Mouse (Mus musculus): ENCODE results near the gene Slc35e4. TPM values are rescaled to one million over a fixed set of nuclear protein-coding genes. Genes with fewer than 3 reads are reported as not detected.
"Not testable (repeated sequence)": the region's sequence is repeated elsewhere in the genome, so short reads cannot be mapped to it uniquely, and the experiment has no call there.

Gene Slc35e4
- total RNA-seq (2014; rRNA removed) (48.2 and 56.5 TPM in 2 replicates), polyA plus RNA-seq (2015; fragmentation: Nextera tagmentation; extraction: Ambion mirVana) (27.3 and 27.4 TPM in 2 replicates)

- peak; percentile 97 for TF ChIP-seq CTCF (IDR thresholded peaks at IDR 0.05)
- no peaks in the 10 kb centered on the region for H3K27me3 ChIP-seq (ENCODE audit: insufficient read depth, low read length)
- H3K4me1 ChIP-seq (ENCODE audit: insufficient read depth, low read length) = peaks cover 25% of the 10 kb centered on the region
- DNase-seq (ENCODE audit: low spot score) (peak; percentile 86), ATAC-seq (ENCODE audit: low FRiP score) (peak; percentile 59)
- H3K27ac ChIP-seq (ENCODE audit: low read depth, low read length) = peak within 1 kb of the TSS; percentile 82
- peak within 1 kb of the TSS; percentile 95 for H3K4me2 ChIP-seq (ENCODE audit: low read depth, low read length, poor library complexity, severe bottlenecking)
- under 1% methylated on average over 28 of the region's 28 CpGs for WGBS
- peak within 1 kb of the TSS; percentile 56 for H3K4me3 ChIP-seq (ENCODE audit: low read depth, low read length)
- H3K9me3 ChIP-seq (ENCODE audit: low read length) = no peaks in the 10 kb centered on the region
- peak within 1 kb of the TSS; percentile 76 for H3K9ac ChIP-seq (replicated peaks; ENCODE audit: low read length, poor library complexity, severe bottlenecking)
- no peaks in the 10 kb centered on the region for H3K36me3 ChIP-seq (ENCODE audit: insufficient read depth, low read length)
These were observed at the start of gene Slc35e4 for GRCm38 (mm10) chr11:3914109-3914840. TSS of gene Slc35e4 (minus strand) at chr11:3914664.

DNA sequence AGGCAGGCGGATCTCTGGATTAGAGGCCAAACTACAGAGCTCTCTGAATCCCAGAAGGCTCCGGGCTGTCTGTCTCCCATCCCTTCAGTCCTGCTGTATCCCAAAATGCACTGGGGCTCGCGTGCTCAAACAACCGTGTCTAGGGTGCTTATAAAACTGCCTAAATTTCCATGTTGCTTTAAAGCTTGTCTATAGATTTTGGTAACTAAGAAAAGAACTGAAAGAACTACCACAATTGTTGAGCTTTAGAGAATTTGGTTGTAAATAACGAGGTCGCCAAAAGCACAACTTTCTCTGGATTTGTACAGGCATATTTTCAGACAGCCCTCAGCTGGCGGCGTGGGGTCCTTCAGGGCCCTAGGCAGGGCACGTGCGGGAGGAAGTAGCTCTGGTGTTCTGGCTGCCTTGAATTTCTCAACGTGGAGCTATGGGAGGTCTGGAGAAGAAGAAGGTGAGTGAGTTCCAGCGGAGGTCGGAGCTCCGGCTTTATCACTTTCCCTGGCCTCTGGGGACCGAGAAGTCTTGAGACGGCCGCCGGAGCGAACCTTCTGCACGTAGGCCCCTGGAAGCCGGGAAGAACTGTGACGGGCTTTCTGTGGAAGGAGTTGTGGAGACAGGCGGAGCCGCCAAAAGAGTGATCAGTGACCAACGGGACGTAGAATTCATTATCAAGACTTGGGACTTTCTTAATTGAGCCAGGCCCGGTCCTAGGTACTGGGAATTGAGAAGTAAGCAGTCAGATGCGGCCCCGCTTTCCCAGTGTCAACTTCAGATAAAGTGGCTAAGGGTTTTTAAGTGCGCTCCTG lies 49.3 kb upstream of the Slc35e4 start, which contains the start of gene Pes1:
Gene Pes1, plus strand, starts transcription at position 366 of the 806 bp plus-strand sequence.
- peaks cover 4% of the 10 kb centered on the region; the same call in 1 of the 2 replicates for H3K36me3 ChIP-seq (ENCODE audit: insufficient read depth, low read length)
- H3K27me3 ChIP-seq (ENCODE audit: insufficient read depth, low read length) = no peaks in the 10 kb centered on the region
- under 1% methylated on average over 31 of the region's 31 CpGs for WGBS
- ATAC-seq (ENCODE audit: low FRiP score) (peak; percentile 91), DNase-seq (ENCODE audit: low spot score) (peak; percentile 92)
- H3K9ac ChIP-seq (replicated peaks; ENCODE audit: low read length, poor library complexity, severe bottlenecking) = peak within 1 kb of the TSS; percentile 74
- peak within 1 kb of the TSS; percentile 81 for H3K4me2 ChIP-seq (ENCODE audit: low read depth, low read length, poor library complexity, severe bottlenecking)
- H3K4me1 ChIP-seq (ENCODE audit: insufficient read depth, low read length) = 0 out of 2 replicates have a peak, but pooled peaks cover 6% of the 10 kb centered on the region
- H3K27ac ChIP-seq (ENCODE audit: low read depth, low read length) = peak within 1 kb of the TSS; percentile 58
- H3K4me3 ChIP-seq (ENCODE audit: low read depth, low read length) = peak within 1 kb of the TSS; percentile 76
- H3K9me3 ChIP-seq (ENCODE audit: low read length) = no peaks in the 10 kb centered on the region
- peak; percentile 19 for TF ChIP-seq CTCF (IDR thresholded peaks at IDR 0.05)

DNA sequence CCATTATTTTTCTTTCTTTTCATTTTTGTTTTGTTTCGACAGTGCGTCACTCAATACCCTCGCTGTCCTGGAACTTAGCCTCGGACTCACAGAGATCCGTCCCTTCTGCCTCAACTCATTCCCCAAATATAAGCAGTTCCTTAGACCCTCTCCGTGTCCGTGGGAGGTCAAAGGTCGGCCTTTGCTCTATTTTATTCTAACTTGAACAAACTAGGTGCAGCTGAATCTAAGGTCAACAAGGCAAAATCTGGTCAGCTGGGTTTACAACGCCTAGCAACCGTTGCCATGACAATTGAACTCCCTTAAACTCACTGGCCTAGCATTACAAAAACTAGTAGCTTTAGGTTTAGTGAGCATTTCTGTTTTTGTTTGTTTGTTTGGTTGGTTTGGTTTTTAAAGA lies 48.7 kb upstream of the Slc35e4 start:
- WGBS = 82% methylated on average over 10 of the region's 10 CpGs
- Histone ChIP-seq H3K27ac (ENCODE audit: low read depth, low read length) (peak overlapping the region; percentile 58; the same call in 1 of the 2 replicates), H3K4me3 (ENCODE audit: low read depth, low read length) (peak overlapping the region; percentile 76), H3K4me2 (ENCODE audit: low read depth, low read length, poor library complexity, severe bottlenecking) (peak overlapping the region; percentile 81; the same call in 1 of the 2 replicates), H3K9ac (replicated peaks; ENCODE audit: low read length, poor library complexity, severe bottlenecking) (no peak overlapping the region), H3K9me3 (ENCODE audit: low read length) (no peaks in the 10 kb centered on the region), H3K36me3 (ENCODE audit: insufficient read depth, low read length) (no peaks in the 10 kb centered on the region), H3K4me1 (ENCODE audit: insufficient read depth, low read length) (0 out of 2 replicates have a peak, but pooled peaks cover 6% of the 10 kb centered on the region), H3K27me3 (ENCODE audit: insufficient read depth, low read length) (no peaks in the 10 kb centered on the region)
- DNase-seq (ENCODE audit: low spot score) (no peak), ATAC-seq (ENCODE audit: low FRiP score) (no peak; the same call in 1 of the 2 replicates)
- no peak for TF ChIP-seq CTCF (IDR thresholded peaks at IDR 0.05)

- TF ChIP-seq CTCF (IDR thresholded peaks at IDR 0.05) = no peak
These were observed 47.3 kb upstream of the Slc35e4 start for GRCm38 (mm10) chr11:3961761-3962160.

GRCm38 (mm10) chr11:3960901-3961300 lies 46.4 kb upstream of the Slc35e4 start:
- Histone ChIP-seq H3K4me3 (ENCODE audit: low read depth, low read length) (no peak overlapping the region), H3K9ac (replicated peaks; ENCODE audit: low read length, poor library complexity, severe bottlenecking) (no peak overlapping the region), H3K9me3 (ENCODE audit: low read length) (no peaks in the 10 kb centered on the region), H3K36me3 (ENCODE audit: insufficient read depth, low read length) (no peaks in the 10 kb centered on the region), H3K27me3 (ENCODE audit: insufficient read depth, low read length) (no peaks in the 10 kb centered on the region), H3K27ac (ENCODE audit: low read depth, low read length) (no peak overlapping the region), H3K4me1 (ENCODE audit: insufficient read depth, low read length) (0 out of 2 replicates have a peak, but pooled peaks cover 6% of the 10 kb centered on the region), H3K4me2 (ENCODE audit: low read depth, low read length, poor library complexity, severe bottlenecking) (no peak overlapping the region)
- ATAC-seq (ENCODE audit: low FRiP score) (no peak), DNase-seq (ENCODE audit: low spot score) (no peak)
- TF ChIP-seq CTCF (IDR thresholded peaks at IDR 0.05) = no peak
- 50% methylated on average over 1 of the region's 2 CpGs for WGBS

More at GRCm38 (mm10) chr11:3961761-3962160, 47.3 kb upstream of the Slc35e4 start:
- Histone ChIP-seq H3K27me3 (ENCODE audit: insufficient read depth, low read length) (no peaks in the 10 kb centered on the region), H3K36me3 (ENCODE audit: insufficient read depth, low read length) (no peaks in the 10 kb centered on the region), H3K27ac (ENCODE audit: low read depth, low read length) (no peak overlapping the region), H3K4me3 (ENCODE audit: low read depth, low read length) (no peak overlapping the region), H3K9ac (replicated peaks; ENCODE audit: low read length, poor library complexity, severe bottlenecking) (no peak overlapping the region), H3K4me2 (ENCODE audit: low read depth, low read length, poor library complexity, severe bottlenecking) (no peak overlapping the region), H3K4me1 (ENCODE audit: insufficient read depth, low read length) (0 out of 2 replicates have a peak, but pooled peaks cover 6% of the 10 kb centered on the region), H3K9me3 (ENCODE audit: low read length) (no peaks in the 10 kb centered on the region)
- no peak for ATAC-seq (ENCODE audit: low FRiP score)
- DNase-seq (ENCODE audit: low spot score) = no peak
- 84% methylated on average over 3 of the region's 3 CpGs for WGBS

- not testable (repeated sequence) for H3K27ac ChIP-seq (ENCODE audit: low read depth, low read length); H3K36me3 ChIP-seq (ENCODE audit: insufficient read depth, low read length); ATAC-seq (ENCODE audit: low FRiP score); H3K27me3 ChIP-seq (ENCODE audit: insufficient read depth, low read length); H3K9me3 ChIP-seq (ENCODE audit: low read length); H3K4me3 ChIP-seq (ENCODE audit: low read depth, low read length); H3K4me2 ChIP-seq (ENCODE audit: low read depth, low read length, poor library complexity, severe bottlenecking); H3K9ac ChIP-seq (replicated peaks; ENCODE audit: low read length, poor library complexity, severe bottlenecking); DNase-seq (ENCODE audit: low spot score); H3K4me1 ChIP-seq (ENCODE audit: insufficient read depth, low read length)
- 72% methylated on average over 4 of the region's 4 CpGs for WGBS
These were observed 40.9 kb upstream of the Slc35e4 start for GRCm38 (mm10) chr11:3955371-3955770.

DNA sequence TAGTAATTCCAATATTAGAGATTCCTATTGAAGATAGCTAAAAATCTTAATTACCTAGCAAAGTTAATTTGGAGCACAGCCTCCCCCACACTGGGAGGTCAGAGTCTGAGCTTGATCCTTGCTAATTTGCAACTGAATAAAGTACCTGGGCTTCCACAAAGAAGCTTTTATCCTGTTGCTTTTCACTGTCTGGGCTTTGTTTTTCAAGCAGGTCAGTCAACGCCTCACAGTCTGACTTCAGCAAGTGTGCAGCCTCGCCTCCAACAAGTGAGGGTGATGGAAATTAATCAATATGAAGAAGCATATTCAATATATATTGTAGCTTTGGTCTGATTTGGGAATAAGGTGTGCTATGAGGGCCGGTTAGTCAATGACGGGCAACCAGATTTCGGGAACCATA lies 40.4 kb upstream of the Slc35e4 start:
- ATAC-seq (ENCODE audit: low FRiP score); H3K36me3 ChIP-seq (ENCODE audit: insufficient read depth, low read length); H3K4me2 ChIP-seq (ENCODE audit: low read depth, low read length, poor library complexity, severe bottlenecking); H3K4me1 ChIP-seq (ENCODE audit: insufficient read depth, low read length); H3K27me3 ChIP-seq (ENCODE audit: insufficient read depth, low read length); H3K9me3 ChIP-seq (ENCODE audit: low read length); H3K9ac ChIP-seq (replicated peaks; ENCODE audit: low read length, poor library complexity, severe bottlenecking); H3K4me3 ChIP-seq (ENCODE audit: low read depth, low read length); DNase-seq (ENCODE audit: low spot score); H3K27ac ChIP-seq (ENCODE audit: low read depth, low read length): not testable (repeated sequence)
- WGBS = 78% methylated on average over 5 of the region's 5 CpGs
